Mouse (Mus musculus): ENCODE data around the gene Dnah6.

DNA sequence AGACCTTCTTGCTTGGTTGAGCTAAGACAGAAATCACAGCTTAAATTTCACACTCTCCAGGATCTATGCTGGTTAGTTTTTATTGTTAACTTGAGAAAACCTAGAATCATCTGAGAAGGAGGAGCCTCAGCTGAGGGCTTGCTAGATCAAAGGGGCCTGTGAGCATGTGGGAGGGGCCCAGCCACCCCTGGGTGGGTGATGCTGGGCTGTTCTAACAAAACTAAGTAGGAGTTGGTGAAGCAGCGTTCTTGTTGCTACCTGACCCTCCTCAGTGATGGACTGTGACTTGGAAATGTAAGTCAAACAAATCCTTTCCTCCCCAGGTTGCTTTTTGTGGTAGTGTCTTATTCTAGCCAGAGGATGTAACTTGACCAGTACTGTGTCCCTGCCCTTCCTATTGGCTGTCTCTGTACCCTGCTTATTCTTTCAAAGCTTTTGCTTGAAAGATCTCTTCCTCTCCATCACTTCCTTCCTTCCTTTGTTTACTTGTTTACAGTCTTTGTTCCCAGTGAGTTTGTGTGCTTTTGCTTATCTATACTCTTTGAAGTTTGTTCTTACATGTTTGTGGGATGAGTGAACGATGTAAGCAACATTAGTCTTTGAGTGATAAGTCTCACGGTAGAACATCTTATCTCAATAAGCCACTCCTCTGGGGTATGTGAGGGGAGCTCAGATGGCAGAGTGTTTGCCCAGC, 149.2 kb downstream of the Dnah6 start:
- TF ChIP-seq POLR2A (IDR thresholded peaks at IDR 0.05; ENCODE audit: borderline replicate concordance, insufficient read depth, low read length) (no peak), CTCF (IDR thresholded peaks at IDR 0.05; ENCODE audit: borderline replicate concordance, insufficient read depth, low read depth, low read length) (no peak)

All from cerebellum, adult 2 months (tissue).